28 mouse cellular contexts compared by ENCODE assay signal in genomic region chr16:94597640-94598039, GRCm38 (mm10). TPM values are rescaled to one million over a fixed set of nuclear protein-coding genes. Genes with fewer than 3 reads are reported as not detected.
DNase-seq lines count a peak whose midpoint lies in the region; ATAC-seq and TF ChIP-seq lines count a peak whose summit lies in the region.
"Had no signal": no experiment of that assay in that cellular context is flagged by ENCODE, and none has a peak within 500 bp of the region (broad histone marks: within the 10 kb centered on the region; RNA-seq: fewer than 3 reads in every experiment).

No protein-coding gene starts in this region.

- no peak for TF ChIP-seq RAD21 in MEL (IDR thresholded peaks at IDR 0.05; ENCODE audit: low read depth, low read length)

- no peak for DNase-seq in heart, adult 2 months
- peak; percentile 42 for DNase-seq in MEL (ENCODE audit: low read depth, low spot score)
- DNase-seq in lung, postnatal 0 days (ENCODE audit: low spot score), result no peak
- no peak for DNase-seq in cerebellum, adult 11 months
- DNase-seq: adrenal gland, adult 8-10 months; adrenal gland, postnatal 25 days; B cell, adult 2 months; cerebellum, adult 18-20 months; cerebellum, adult 9-10 months; cerebellum, postnatal 14 days; gastrocnemius, adult 2 months; gastrocnemius, postnatal 14 days; heart, adult 11 months; kidney, adult 18-20 months had no signal

- no peaks in the 10 kb centered on the region for H3K27me3 ChIP-seq in heart, embryonic 15.5 days
- H3K27me3 ChIP-seq in heart, adult 2 months (ENCODE audit: control insufficient read depth, insufficient read depth, low read length), result no peaks in the 10 kb centered on the region
- no peaks in the 10 kb centered on the region for H3K27me3 ChIP-seq in intestine, postnatal 0 days (replicated peaks; ENCODE audit: control insufficient read depth, insufficient read depth, low read length)
- no peaks in the 10 kb centered on the region for H3K27me3 ChIP-seq in intestine, embryonic 15.5 days (replicated peaks)
- no peaks in the 10 kb centered on the region for H3K27me3 ChIP-seq in MEL (ENCODE audit: control insufficient read depth in 1 of 2, insufficient read depth in 2 of 2, low read length in 2 of 2)
- no peaks in the 10 kb centered on the region for H3K27me3 ChIP-seq in lung, postnatal 0 days (replicated peaks; ENCODE audit: insufficient read depth, low read length)
- H3K27me3 ChIP-seq: CH12.LX; embryonic facial prominence, embryonic 12.5 days; embryonic facial prominence, embryonic 15.5 days; forebrain, embryonic 12.5 days; forebrain, embryonic 15.5 days; heart, embryonic 13.5 days; hindbrain, embryonic 12.5 days; hindbrain, embryonic 15.5 days had no signal

- H3K4me1 ChIP-seq in heart, embryonic 15.5 days (replicated peaks), result peaks cover 72% of the 10 kb centered on the region
- peaks cover 36% of the 10 kb centered on the region for H3K4me1 ChIP-seq in heart, adult 2 months (ENCODE audit: control insufficient read depth, insufficient read depth, low read length)
- peaks cover 7% of the 10 kb centered on the region for H3K4me1 ChIP-seq in intestine, postnatal 0 days (replicated peaks; ENCODE audit: control insufficient read depth, insufficient read depth, low read length)
- H3K4me1 ChIP-seq in intestine, embryonic 15.5 days (replicated peaks), result peaks cover 48% of the 10 kb centered on the region
- H3K4me1 ChIP-seq in MEL (ENCODE audit: control insufficient read depth in 1 of 2, insufficient read depth in 2 of 2, low read length in 2 of 2), result peaks cover 9 to 16% of the 10 kb centered on the region in 2 experiments; a peak in 3 of 4 replicates
- H3K4me1 ChIP-seq in lung, postnatal 0 days (ENCODE audit: insufficient read depth, low read depth, low read length), result peaks cover 28% of the 10 kb centered on the region

- no peaks in the 10 kb centered on the region for H3K36me3 ChIP-seq in heart, embryonic 15.5 days
- peaks cover 18% of the 10 kb centered on the region for H3K36me3 ChIP-seq in heart, adult 2 months (ENCODE audit: control insufficient read depth, insufficient read depth, low read length)
- H3K36me3 ChIP-seq in intestine, postnatal 0 days (ENCODE audit: control insufficient read depth, insufficient read depth), result no peaks in the 10 kb centered on the region
- H3K36me3 ChIP-seq in intestine, embryonic 15.5 days, result no peaks in the 10 kb centered on the region
- peaks cover 0 to 19% of the 10 kb centered on the region in 2 experiments; a peak in 2 of 4 replicates for H3K36me3 ChIP-seq in MEL (ENCODE audit: control insufficient read depth in 1 of 2, insufficient read depth in 2 of 2, low read length in 2 of 2)
- H3K36me3 ChIP-seq in lung, postnatal 0 days (ENCODE audit: insufficient read depth, low read length), result no peaks in the 10 kb centered on the region
- H3K36me3 ChIP-seq: embryonic facial prominence, embryonic 12.5 days; embryonic facial prominence, embryonic 15.5 days; forebrain, embryonic 12.5 days; forebrain, embryonic 15.5 days; hindbrain, embryonic 12.5 days; hindbrain, embryonic 15.5 days had no signal

- H3K4me2 ChIP-seq in heart, embryonic 15.5 days, result no peak overlapping the region
- no peak overlapping the region for H3K4me2 ChIP-seq in intestine, postnatal 0 days (replicated peaks; ENCODE audit: low read depth)
- H3K4me2 ChIP-seq in intestine, embryonic 15.5 days (replicated peaks), result no peak overlapping the region
- no peak overlapping the region for H3K4me2 ChIP-seq in lung, postnatal 0 days (replicated peaks; ENCODE audit: low read depth, low read length)
- H3K4me2 ChIP-seq: embryonic facial prominence, embryonic 12.5 days; embryonic facial prominence, embryonic 15.5 days; forebrain, embryonic 12.5 days; forebrain, embryonic 15.5 days; heart, embryonic 13.5 days; hindbrain, embryonic 12.5 days; hindbrain, embryonic 15.5 days had no signal

- H3K27ac ChIP-seq in heart, embryonic 15.5 days, result 0 out of 2 replicates have a peak overlapping the region, but pooled peaks have one; percentile 46
- H3K27ac ChIP-seq in heart, adult 2 months, result no peak overlapping the region
- H3K27ac ChIP-seq in intestine, postnatal 0 days (ENCODE audit: low read depth, low read length), result 0 out of 2 replicates have a peak overlapping the region, but pooled peaks have one; percentile 9
- no peak overlapping the region for H3K27ac ChIP-seq in intestine, embryonic 15.5 days
- no peak overlapping the region for H3K27ac ChIP-seq in MEL (ENCODE audit: control insufficient read depth, low read depth, low read length)
- no peak overlapping the region for H3K27ac ChIP-seq in lung, postnatal 0 days (ENCODE audit: low read length)
- H3K27ac ChIP-seq: embryonic facial prominence, embryonic 12.5 days; embryonic facial prominence, embryonic 15.5 days; forebrain, embryonic 12.5 days; forebrain, embryonic 15.5 days; gastrocnemius, adult 2 months; hindbrain, embryonic 12.5 days; hindbrain, embryonic 15.5 days had no signal

- TF ChIP-seq POLR2A in heart, adult 2 months (IDR thresholded peaks at IDR 0.05; ENCODE audit: insufficient read depth, low read depth, low read length), result no peak
- no peak for TF ChIP-seq POLR2A in MEL (IDR thresholded peaks at IDR 0.05; ENCODE audit: control insufficient read depth in 1 of 2, insufficient read depth in 1 of 2, low read depth in 1 of 2, low read length in 2 of 2, poor library complexity in 1 of 2)

- H3K4me3 ChIP-seq in heart, embryonic 15.5 days, result no peak overlapping the region
- no peak overlapping the region for H3K4me3 ChIP-seq in heart, adult 2 months
- no peak overlapping the region for H3K4me3 ChIP-seq in intestine, postnatal 0 days (ENCODE audit: low read depth, low read length)
- H3K4me3 ChIP-seq in intestine, embryonic 15.5 days (replicated peaks), result no peak overlapping the region
- no peak overlapping the region for H3K4me3 ChIP-seq in MEL (ENCODE audit: control insufficient read depth in 1 of 2, insufficient read depth in 1 of 2, low read depth in 2 of 2, low read length in 2 of 2)
- H3K4me3 ChIP-seq in lung, postnatal 0 days (ENCODE audit: low read depth, low read length), result no peak overlapping the region
- H3K4me3 ChIP-seq: embryonic facial prominence, embryonic 12.5 days; embryonic facial prominence, embryonic 15.5 days; forebrain, embryonic 12.5 days; forebrain, embryonic 15.5 days; gastrocnemius, adult 2 months; heart, embryonic 13.5 days; hindbrain, embryonic 12.5 days; hindbrain, embryonic 15.5 days had no signal

- intact Hi-C loops in heart, adult 2 months (cut with DNase I), result no loop called here

- TF ChIP-seq EP300 in heart, adult 2 months (IDR thresholded peaks at IDR 0.05; ENCODE audit: insufficient read depth, low read depth, low read length), result no peak
- TF ChIP-seq EP300 in MEL (IDR thresholded peaks at IDR 0.05; ENCODE audit: low read depth in 1 of 2, low read length in 2 of 2), result no peak
- no peak for TF ChIP-seq EP300 in lung, postnatal 0 days (IDR thresholded peaks at IDR 0.05)

- ATAC-seq in heart, embryonic 15.5 days (replicated peaks; ENCODE audit: insufficient number of reproducible peaks, insufficient read depth, low FRiP score, low read depth), result no peak
- ATAC-seq in intestine, postnatal 0 days, result no peak
- no peak for ATAC-seq in intestine, embryonic 15.5 days
- peak; percentile 37; the same call in 1 of the 2 replicates for ATAC-seq in common myeloid progenitor, adult 5-6 weeks (replicated peaks; ENCODE audit: low read depth, poor library complexity, severe bottlenecking)
- ATAC-seq in lung, postnatal 0 days, result no peak
- ATAC-seq: activated CD4-positive, CD25-positive, alpha-beta regulatory T cell, adult 4 months; forebrain, embryonic 15.5 days had no signal

- H3K9me3 ChIP-seq in heart, embryonic 15.5 days (replicated peaks), result no peaks in the 10 kb centered on the region
- H3K9me3 ChIP-seq in intestine, postnatal 0 days (ENCODE audit: control insufficient read depth), result no peaks in the 10 kb centered on the region
- H3K9me3 ChIP-seq in intestine, embryonic 15.5 days, result no peaks in the 10 kb centered on the region
- no peaks in the 10 kb centered on the region for H3K9me3 ChIP-seq in MEL (replicated peaks; ENCODE audit: insufficient read depth, low read length)
- H3K9me3 ChIP-seq in lung, postnatal 0 days (ENCODE audit: low read length), result no peaks in the 10 kb centered on the region
- H3K9me3 ChIP-seq: embryonic facial prominence, embryonic 12.5 days; embryonic facial prominence, embryonic 15.5 days; forebrain, embryonic 12.5 days; forebrain, embryonic 15.5 days; G1E; heart, embryonic 13.5 days; hindbrain, embryonic 12.5 days; hindbrain, embryonic 15.5 days had no signal

- WGBS in heart, embryonic 15.5 days, result 16% methylated on average over 1 of the region's 1 CpGs
- WGBS in heart, adult 2 months, result 3% methylated on average over 1 of the region's 1 CpGs
- WGBS in intestine, postnatal 0 days, result 10% methylated on average over 1 of the region's 1 CpGs
- 3% methylated on average over 1 of the region's 1 CpGs for WGBS in intestine, embryonic 15.5 days
- 4% methylated on average over 1 of the region's 1 CpGs for WGBS in lung, postnatal 0 days

- H3K79me2 ChIP-seq in heart, adult 2 months (replicated peaks; ENCODE audit: control insufficient read depth, insufficient read depth, low read length), result peaks cover 19% of the 10 kb centered on the region
- peaks cover 84% of the 10 kb centered on the region for H3K79me2 ChIP-seq in MEL (ENCODE audit: control insufficient read depth, insufficient read depth, low read length, poor library complexity)

- no peak overlapping the region for H3K9ac ChIP-seq in heart, embryonic 15.5 days
- H3K9ac ChIP-seq in heart, adult 2 months (ENCODE audit: low read depth, low read length), result no peak overlapping the region
- H3K9ac ChIP-seq in intestine, postnatal 0 days (ENCODE audit: low read depth, low read length), result no peak overlapping the region
- H3K9ac ChIP-seq in intestine, embryonic 15.5 days, result no peak overlapping the region
- no peak overlapping the region for H3K9ac ChIP-seq in MEL (ENCODE audit: control insufficient read depth, low read depth, low read length, poor library complexity, severe bottlenecking)
- no peak overlapping the region for H3K9ac ChIP-seq in lung, postnatal 0 days (replicated peaks; ENCODE audit: low read depth)
- H3K9ac ChIP-seq: embryonic facial prominence, embryonic 12.5 days; embryonic facial prominence, embryonic 15.5 days; forebrain, embryonic 12.5 days; forebrain, embryonic 15.5 days; heart, embryonic 13.5 days; hindbrain, embryonic 12.5 days; hindbrain, embryonic 15.5 days had no signal

- no peak for TF ChIP-seq CTCF in heart, adult 2 months (IDR thresholded peaks at IDR 0.05)
- TF ChIP-seq CTCF in intestine, postnatal 0 days (IDR thresholded peaks at IDR 0.05; ENCODE audit: low read depth), result no peak
- TF ChIP-seq CTCF in MEL (IDR thresholded peaks at IDR 0.05 in 2 of 3, conservative IDR thresholded peaks at IDR 0.05 in 1 of 3; ENCODE audit: control insufficient read depth in 1 of 3, insufficient read depth in 1 of 3, low read depth in 2 of 3, low read length in 3 of 3, poor library complexity in 1 of 3, severe bottlenecking in 1 of 3), result no peak
- TF ChIP-seq CTCF in lung, postnatal 0 days (IDR thresholded peaks at IDR 0.05), result no peak

RNA-seq across cellular contexts. Expression of gene Dyrk1a, which starts 27.8 kb away (rescaled TPM):
- polyA plus RNA-seq in heart, embryonic 15.5 days (2015; fragmentation: Nextera tagmentation; extraction: Ambion mirVana), result 7.1 and 7.3 TPM in 2 replicates
- total RNA-seq in heart, adult 2 months (2021), result 10 to 100 TPM; 74.0 to 80.5 TPM
- 28.2 and 44.8 TPM in 2 replicates for polyA plus RNA-seq in heart, adult 2 months (2012; rRNA removed)
- 8.0 and 8.3 TPM in 2 replicates for polyA plus RNA-seq in intestine, postnatal 0 days (2015; fragmentation: Nextera tagmentation; extraction: Ambion mirVana)
- polyA plus RNA-seq in intestine, embryonic 15.5 days (2015; fragmentation: Nextera tagmentation; extraction: Ambion mirVana), result 8.1 and 8.7 TPM in 2 replicates
- 22.6 and 27.5 TPM in 2 replicates for total RNA-seq in MEL (2012; rRNA removed)
- 100 to 1,000 TPM in 1 of 2 experiments, 10 to 100 TPM in 1; 34.7 to 126 TPM for polyA plus RNA-seq in MEL (2012; ENCODE audit: insufficient read depth in 1 of 2, insufficient read length in 2 of 2, low read depth in 1 of 2, low replicate concordance in 2 of 2, missing spikeins in 1 of 2)
- 72.9 and 77.1 TPM in 2 replicates for total RNA-seq in common myeloid progenitor, adult 5-6 weeks (2017)
- polyA plus RNA-seq in lung, postnatal 0 days (2015; fragmentation: Nextera tagmentation; extraction: Ambion mirVana), result 7.7 and 8.0 TPM in 2 replicates

Comparison
In these comparisons a context has a peak if more than half of its experiments do, and no peak if none do; other contexts are left out.
1. H3K27ac ChIP-seq: peak in heart, embryonic 15.5 days (single experiment) and intestine, postnatal 0 days (single experiment); none in heart, adult 2 months (single experiment), intestine, embryonic 15.5 days (single experiment), MEL (single experiment) and lung, postnatal 0 days (single experiment).